Mouse (Mus musculus) heart, embryonic 15.5 days (tissue): Measurements from ENCODE around the gene Kctd17. TPM values are rescaled to one million over a fixed set of nuclear protein-coding genes. Genes with fewer than 3 reads are reported as not detected.

Source experiments
- ATAC-seq: fragments of 200-750 bp; cut with Nextera tagmentation; replicated peaks from 2 replicates; pipeline ENCODE4 v1.8.0; 2017; ENCODE audit warnings: low read depth, moderate TSS enrichment; ENCODE audit not compliant: insufficient number of reproducible peaks, insufficient read depth, low FRiP score
- H3K27ac ChIP-seq: fragments of 300-500 bp; sonication (generic); 2 replicates; pipeline ENCODE4 v1.5.1; 2015; ENCODE audit warnings: mild to moderate bottlenecking, inconsistent platforms
- H3K27me3 ChIP-seq: fragments of 300-500 bp; sonication (generic); 2 replicates; pipeline ENCODE4 v1.6.1; 2015; ENCODE audit warnings: inconsistent platforms
- H3K36me3 ChIP-seq: fragments of 300-500 bp; sonication (generic); 2 replicates; pipeline ENCODE4 v1.6.1; 2015; ENCODE audit warnings: mild to moderate bottlenecking, inconsistent platforms
- H3K4me1 ChIP-seq: fragments of 300-500 bp; sonication (generic); replicated peaks from 2 replicates; pipeline ENCODE4 v1.6.1; 2015; ENCODE audit warnings: inconsistent platforms
- H3K4me2 ChIP-seq: fragments of 300-500 bp; sonication (generic); 2 replicates; pipeline ENCODE4 v1.6.1; 2015; ENCODE audit warnings: inconsistent platforms, mild to moderate bottlenecking, moderate library complexity
- H3K4me3 ChIP-seq: fragments of 300-500 bp; sonication (generic); 2 replicates; pipeline ENCODE4 v1.5.1; 2015; ENCODE audit warnings: mild to moderate bottlenecking, inconsistent platforms
- H3K9ac ChIP-seq: fragments of 300-500 bp; sonication (generic); 2 replicates; pipeline ENCODE4 v1.6.1; 2015; ENCODE audit warnings: mild to moderate bottlenecking, inconsistent platforms
- H3K9me3 ChIP-seq: fragments of 300-500 bp; sonication (generic); replicated peaks from 2 replicates; pipeline ENCODE4 v1.6.1; 2016; ENCODE audit warnings: inconsistent platforms
- WGBS: fragments of 180-500 bp; shearing (Covaris S2); methylation state at CpG from one replicate; pipeline ENCODE4 v1.1.7; 2015; ENCODE audit warnings: mixed read lengths; 5-methylcytosine and 5-hydroxymethylcytosine counted together
- polyA plus RNA-seq: library from polyadenylated mRNA; unstranded; fragments of >200 nt; fragmentation: Nextera tagmentation; extraction: Ambion mirVana; gene quantifications from 2 replicates; pipeline ENCODE4 v1.2.1, GENCODE M21; 2015

Gene Kctd17
- polyA plus RNA-seq, 1 experiment from 2014 or later, result 19.1 TPM

DNA sequence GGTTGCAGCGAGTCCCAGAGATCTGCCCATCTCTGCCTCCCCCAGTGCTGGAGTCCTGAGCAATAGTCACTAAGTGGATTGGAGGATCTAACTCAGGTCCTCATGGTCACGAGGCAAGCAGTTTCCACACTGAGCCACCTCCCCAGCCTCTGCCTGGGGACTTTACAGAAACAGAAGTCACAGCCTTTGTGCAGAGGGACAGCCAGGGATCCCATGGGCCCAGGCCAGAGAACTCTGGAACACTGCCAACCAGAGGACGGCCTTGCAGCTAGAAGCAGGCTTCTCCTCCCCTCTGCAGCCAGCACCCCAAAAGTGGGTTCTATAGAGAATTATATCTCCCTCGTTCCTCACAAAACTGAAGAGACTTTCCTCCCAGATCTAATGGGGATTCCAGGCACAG lies 26.4 kb upstream of the Kctd17 start:
- Histone ChIP-seq H3K4me1 (peaks cover 52% of the 10 kb centered on the region), H3K9ac (0 out of 2 replicates have a peak overlapping the region, but pooled peaks have one; percentile 5), H3K4me2 (peak overlapping the region; percentile 86; the same call in 1 of the 2 replicates), H3K27me3 (no peaks in the 10 kb centered on the region), H3K9me3 (no peaks in the 10 kb centered on the region), H3K4me3 (no peak overlapping the region), H3K36me3 (no peaks in the 10 kb centered on the region; the same call in 1 of the 2 replicates), H3K27ac (peak overlapping the region; percentile 96)
- no peak for ATAC-seq
- 35% methylated on average over 4 of the region's 4 CpGs for WGBS

- Histone ChIP-seq H3K27me3 (no peaks in the 10 kb centered on the region), H3K9me3 (no peaks in the 10 kb centered on the region), H3K27ac (peak overlapping the region; percentile 96), H3K4me2 (peak overlapping the region; percentile 86; the same call in 1 of the 2 replicates), H3K9ac (0 out of 2 replicates have a peak overlapping the region, but pooled peaks have one; percentile 5), H3K4me3 (no peak overlapping the region), H3K36me3 (no peaks in the 10 kb centered on the region; the same call in 1 of the 2 replicates), H3K4me1 (peaks cover 57% of the 10 kb centered on the region)
- no peak for ATAC-seq
- WGBS, result 47% methylated on average over 7 of the region's 7 CpGs
These were observed 25.9 kb upstream of the Kctd17 start for GRCm38 (mm10) chr15:78402423-78402822.

DNA sequence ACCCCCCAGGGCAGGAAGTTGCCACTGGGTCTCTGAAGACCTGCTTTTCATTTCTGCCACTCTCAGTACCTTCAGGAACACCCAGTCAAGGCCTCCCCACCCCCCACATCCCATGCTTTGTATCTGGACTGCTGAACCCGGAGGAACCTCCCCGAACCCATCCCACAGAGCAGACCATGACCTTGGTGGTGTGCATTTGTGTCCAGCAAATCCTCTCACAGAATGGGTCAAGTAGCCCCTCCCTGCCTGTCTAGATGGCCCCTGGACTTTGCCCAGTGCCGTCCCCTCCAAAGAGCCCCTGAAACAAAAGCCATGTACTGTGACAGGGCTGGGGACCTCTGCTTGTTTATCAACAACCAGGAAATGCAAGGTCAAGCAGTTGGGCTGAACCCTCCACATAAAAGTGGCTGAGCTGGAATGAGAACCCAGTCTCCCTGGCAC lies 25.0 kb upstream of the Kctd17 start:
- peaks cover 5% of the 10 kb centered on the region for H3K27me3 ChIP-seq
- H3K4me1 ChIP-seq, result peaks cover 61% of the 10 kb centered on the region
- 0 out of 2 replicates have a peak overlapping the region, but pooled peaks have one; percentile 11 for H3K9ac ChIP-seq
- peak overlapping the region; percentile 11; the same call in 1 of the 2 replicates for H3K4me3 ChIP-seq
- H3K36me3 ChIP-seq, result no peaks in the 10 kb centered on the region; the same call in 1 of the 2 replicates
- no peaks in the 10 kb centered on the region for H3K9me3 ChIP-seq
- no peak for ATAC-seq
- peak overlapping the region; percentile 86 for H3K4me2 ChIP-seq
- peak overlapping the region; percentile 96 for H3K27ac ChIP-seq
- 40% methylated on average over 3 of the region's 3 CpGs for WGBS

- peaks cover 61% of the 10 kb centered on the region for H3K4me1 ChIP-seq
- peak overlapping the region; percentile 96 for H3K27ac ChIP-seq
- 37% methylated on average over 1 of the region's 1 CpGs for WGBS
- ATAC-seq, result no peak
- H3K9ac ChIP-seq, result peak overlapping the region; percentile 11; the same call in 1 of the 2 replicates
- H3K4me2 ChIP-seq, result peak overlapping the region; percentile 86; the same call in 1 of the 2 replicates
- peaks cover 10% of the 10 kb centered on the region for H3K27me3 ChIP-seq
- no peaks in the 10 kb centered on the region for H3K9me3 ChIP-seq
- H3K36me3 ChIP-seq, result no peaks in the 10 kb centered on the region; the same call in 1 of the 2 replicates
- H3K4me3 ChIP-seq, result peak overlapping the region; percentile 73; the same call in 1 of the 2 replicates
These were observed 24.5 kb upstream of the Kctd17 start for GRCm38 (mm10) chr15:78403896-78404295.

DNA sequence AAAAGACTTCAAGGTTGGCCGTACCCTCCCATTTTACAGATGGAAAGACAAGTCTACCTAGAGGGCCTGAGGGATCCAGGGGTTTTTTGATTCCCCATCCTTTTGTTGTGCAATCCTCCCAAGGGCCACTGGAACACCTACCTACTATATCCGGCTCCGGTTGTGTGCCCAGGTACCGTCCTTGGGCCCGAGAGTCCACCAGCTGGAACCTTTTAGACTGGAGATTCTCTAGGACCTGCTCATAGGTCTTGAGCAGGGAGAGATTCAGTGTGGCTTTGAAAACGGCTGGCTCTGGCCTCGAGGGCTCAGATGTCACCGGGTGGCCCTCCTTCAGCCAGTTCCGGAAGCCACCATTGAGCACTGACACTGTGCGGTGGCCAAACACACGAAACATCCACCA lies 23.3 kb upstream of the Kctd17 start:
- peak overlapping the region; percentile 96; the same call in 1 of the 2 replicates for H3K27ac ChIP-seq
- H3K36me3 ChIP-seq, result no peaks in the 10 kb centered on the region
- H3K27me3 ChIP-seq, result peaks cover 22% of the 10 kb centered on the region
- peak overlapping the region; percentile 86 for H3K4me2 ChIP-seq
- no peaks in the 10 kb centered on the region for H3K9me3 ChIP-seq
- peak overlapping the region; percentile 75 for H3K9ac ChIP-seq
- peaks cover 66% of the 10 kb centered on the region for H3K4me1 ChIP-seq
- no peak for ATAC-seq
- WGBS, result 53% methylated on average over 11 of the region's 11 CpGs
- H3K4me3 ChIP-seq, result peak overlapping the region; percentile 73

DNA sequence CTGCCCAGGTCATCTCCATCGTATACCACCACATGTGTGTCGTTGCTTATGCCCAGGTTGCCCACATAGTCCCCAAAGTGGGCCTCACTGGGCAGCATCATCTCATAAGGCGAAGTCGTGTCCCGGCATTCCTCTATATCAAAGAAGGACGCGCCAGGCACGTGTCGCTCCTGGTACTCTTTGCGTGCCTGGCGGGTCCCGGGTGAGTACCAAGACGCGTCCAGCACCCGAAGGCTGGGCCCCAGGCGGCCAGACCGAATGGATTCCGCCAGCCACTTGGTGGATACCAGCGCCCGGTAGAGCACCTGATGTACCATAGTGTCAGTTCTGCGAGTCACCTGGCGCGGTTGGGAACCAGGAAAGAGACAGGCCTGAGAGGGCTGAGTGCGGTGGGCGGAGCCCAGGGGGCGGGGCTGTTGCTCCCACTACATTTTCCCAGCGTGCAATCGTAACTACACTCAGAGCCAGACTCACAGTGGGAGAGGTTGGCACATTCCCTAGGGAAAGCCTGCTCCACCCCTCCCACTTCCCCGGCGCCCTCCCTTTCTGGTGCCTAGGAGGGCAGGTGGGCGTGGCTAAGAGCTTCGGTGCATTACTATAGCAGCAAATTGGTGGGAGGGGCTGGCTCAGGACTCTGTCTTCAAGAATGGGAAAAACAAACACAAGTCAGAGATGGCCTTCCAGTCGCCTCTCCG lies 22.7 kb upstream of the Kctd17 start, which contains the start of gene Tst:
TSS of gene Tst (minus strand) at position 391 of the 695 bp plus-strand sequence.
- H3K4me2 ChIP-seq, result peak within 1 kb of the TSS; percentile 86
- no peaks in the 10 kb centered on the region for H3K9me3 ChIP-seq
- peak; percentile 76 for ATAC-seq
- H3K27me3 ChIP-seq, result peaks cover 28% of the 10 kb centered on the region
- H3K4me3 ChIP-seq, result peak within 1 kb of the TSS; percentile 73
- peaks cover 70% of the 10 kb centered on the region for H3K4me1 ChIP-seq
- H3K9ac ChIP-seq, result peak within 1 kb of the TSS; percentile 75
- H3K36me3 ChIP-seq, result no peaks in the 10 kb centered on the region
- 2% methylated on average over 34 of the region's 34 CpGs for WGBS
- peak within 1 kb of the TSS; percentile 96 for H3K27ac ChIP-seq

- peaks cover 35% of the 10 kb centered on the region for H3K27me3 ChIP-seq
- H3K4me1 ChIP-seq, result peaks cover 65% of the 10 kb centered on the region
- H3K4me2 ChIP-seq, result peak within 1 kb of the TSS; percentile 86
- H3K9me3 ChIP-seq, result no peaks in the 10 kb centered on the region
- peak within 1 kb of the TSS; percentile 73 for H3K4me3 ChIP-seq
- H3K36me3 ChIP-seq, result no peaks in the 10 kb centered on the region
- peak within 1 kb of the TSS; percentile 96 for H3K27ac ChIP-seq
- peak; percentile 78 for ATAC-seq
- WGBS, result under 1% methylated on average over 40 of the region's 40 CpGs
- peak within 1 kb of the TSS; percentile 75 for H3K9ac ChIP-seq
These were observed 21.9 kb upstream of the Kctd17 start, which contains the start of gene Mpst for GRCm38 (mm10) chr15:78406293-78406934. Gene Mpst, plus strand, starts transcription at chr15:78406416.

GRCm38 (mm10) chr15:78409570-78410052 lies 18.8 kb upstream of the Kctd17 start:
- Histone ChIP-seq H3K9me3 (no peaks in the 10 kb centered on the region), H3K27ac (no peak overlapping the region), H3K4me1 (peaks cover 34% of the 10 kb centered on the region), H3K36me3 (no peaks in the 10 kb centered on the region), H3K9ac (peak overlapping the region; percentile 30; the same call in 1 of the 2 replicates), H3K4me3 (peak overlapping the region; percentile 35), H3K4me2 (peak overlapping the region; percentile 59), H3K27me3 (peaks cover 42% of the 10 kb centered on the region)
- 30% methylated on average over 12 of the region's 12 CpGs for WGBS
- no peak for ATAC-seq

GRCm38 (mm10) chr15:78413083-78413718 lies 15.2 kb upstream of the Kctd17 start:
- ATAC-seq, result no peak
- Histone ChIP-seq H3K27me3 (peaks cover 39% of the 10 kb centered on the region), H3K4me3 (no peak overlapping the region), H3K9me3 (no peaks in the 10 kb centered on the region), H3K9ac (no peak overlapping the region), H3K36me3 (no peaks in the 10 kb centered on the region), H3K4me2 (no peak overlapping the region), H3K27ac (no peak overlapping the region), H3K4me1 (peaks cover 9% of the 10 kb centered on the region)
- 80% methylated on average over 14 of the region's 14 CpGs for WGBS

DNA sequence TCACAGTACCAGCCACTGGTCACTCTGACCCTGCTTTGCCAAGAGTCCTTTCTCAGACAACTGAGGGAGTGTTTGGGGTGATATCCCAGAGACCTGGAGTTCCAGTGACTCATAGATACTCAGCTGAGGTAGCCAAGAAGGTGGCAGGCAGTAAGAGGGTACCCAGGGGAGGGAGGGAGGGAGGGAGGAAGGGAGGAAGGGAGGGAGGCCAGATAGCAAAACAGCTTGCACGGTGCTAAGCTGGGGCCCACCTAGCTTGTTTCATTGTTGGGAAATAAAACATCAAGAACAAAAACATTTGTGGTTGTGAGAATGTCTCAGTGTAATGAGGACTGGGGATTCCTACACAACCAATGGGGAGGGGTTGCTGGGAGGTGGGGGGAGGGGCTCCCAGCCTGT lies 14.6 kb upstream of the Kctd17 start:
- Histone ChIP-seq H3K9ac (no peak overlapping the region), H3K27ac (no peak overlapping the region), H3K9me3 (no peaks in the 10 kb centered on the region), H3K4me2 (no peak overlapping the region), H3K4me3 (no peak overlapping the region), H3K4me1 (peaks cover 9% of the 10 kb centered on the region), H3K36me3 (no peaks in the 10 kb centered on the region), H3K27me3 (peaks cover 36% of the 10 kb centered on the region)
- no peak for ATAC-seq
- WGBS, result 44% methylated on average over 1 of the region's 1 CpGs

GRCm38 (mm10) chr15:78414157-78414556 lies 14.2 kb upstream of the Kctd17 start:
- H3K4me2 ChIP-seq, result no peak overlapping the region
- 90% methylated on average over 8 of the region's 8 CpGs for WGBS
- peaks cover 35% of the 10 kb centered on the region for H3K27me3 ChIP-seq
- ATAC-seq, result no peak
- H3K9ac ChIP-seq, result no peak overlapping the region
- no peaks in the 10 kb centered on the region for H3K9me3 ChIP-seq
- no peak overlapping the region for H3K4me3 ChIP-seq
- H3K27ac ChIP-seq, result no peak overlapping the region
- H3K4me1 ChIP-seq, result peaks cover 9% of the 10 kb centered on the region
- no peaks in the 10 kb centered on the region for H3K36me3 ChIP-seq
